Mouse (Mus musculus) spleen, postnatal 14 days (tissue): ENCODE measurements at regions not wholly inside any gene's neighbourhood (a gene's known extent, or its start where the extent isn't known, plus 50 kb on each side); places are given as distances from the start of the nearest gene placed in this dataset.
"Not testable (repeated sequence)": the region's sequence is repeated elsewhere in the genome, so short reads cannot be mapped to it uniquely, and the experiment has no call there.

ENCODE experiments used
- DNase-seq, 2 experiments: peaks; one replicate each; pipeline ENCODE4 v3.0.0; 2021 to 2022; ENCODE audit warnings: low spot score in 2 of 2

DNA sequence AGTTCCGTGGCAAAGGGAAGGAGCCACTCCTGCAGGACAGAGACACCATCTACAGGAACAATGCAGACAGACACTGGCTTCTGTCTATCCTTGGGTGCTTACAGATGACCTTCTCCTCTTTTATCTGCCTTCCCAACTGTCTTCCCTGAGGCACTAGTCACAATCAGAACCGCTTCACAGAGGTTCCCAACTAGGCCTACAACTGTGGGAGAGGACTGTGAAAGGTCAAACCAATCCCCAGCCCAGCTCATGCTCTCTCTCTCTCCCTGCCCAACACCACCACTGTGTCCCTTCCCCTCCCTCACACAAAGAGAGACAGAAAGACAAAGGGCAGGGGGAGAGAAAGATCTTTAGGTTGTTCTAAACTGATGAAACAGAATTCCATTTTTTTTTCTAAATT, 61.3 kb downstream of the Tmem17 start:
- no peak for DNase-seq

DNA sequence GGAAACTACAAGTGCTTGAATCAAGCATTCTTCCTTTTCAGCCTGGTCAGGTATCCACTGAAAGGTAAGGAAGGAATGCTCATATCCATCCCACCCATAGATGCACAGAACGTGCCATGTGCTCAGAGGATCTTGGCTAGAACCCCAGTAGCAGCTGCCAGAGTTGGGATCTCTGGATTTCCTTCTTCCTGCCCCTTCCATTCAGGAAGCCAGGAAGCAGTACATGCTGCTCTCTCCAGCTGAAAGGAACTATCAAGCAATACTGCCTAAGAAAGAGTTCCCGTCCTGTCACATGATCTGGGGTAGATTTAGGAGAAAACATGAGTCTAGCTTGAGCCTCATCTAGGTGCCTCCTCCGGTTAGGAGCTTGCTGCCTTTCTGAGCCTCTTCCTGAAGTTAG, 61.9 kb downstream of the Tmem17 start:
- DNase-seq: no peak

DNA sequence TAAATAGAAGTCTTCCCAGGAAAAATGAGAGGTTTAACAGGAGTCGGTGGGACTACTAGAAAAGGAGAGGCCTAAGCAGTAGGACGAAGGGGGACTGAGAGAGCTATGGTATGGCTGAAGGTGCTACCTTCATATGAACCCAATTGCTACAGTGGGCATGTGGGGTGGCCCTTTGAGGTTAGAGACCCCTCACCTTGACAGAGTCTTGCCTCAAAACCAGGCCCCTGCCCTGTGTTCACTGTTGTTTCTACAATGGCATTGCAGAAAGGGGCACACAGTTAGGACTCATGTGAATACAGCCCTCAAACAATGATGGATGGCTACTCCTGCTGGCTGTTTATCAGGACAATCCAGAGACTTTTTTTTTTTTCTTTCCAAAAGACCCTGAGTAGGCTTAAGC, 62.6 kb downstream of the Tmem17 start:
- no peak for DNase-seq

DNA sequence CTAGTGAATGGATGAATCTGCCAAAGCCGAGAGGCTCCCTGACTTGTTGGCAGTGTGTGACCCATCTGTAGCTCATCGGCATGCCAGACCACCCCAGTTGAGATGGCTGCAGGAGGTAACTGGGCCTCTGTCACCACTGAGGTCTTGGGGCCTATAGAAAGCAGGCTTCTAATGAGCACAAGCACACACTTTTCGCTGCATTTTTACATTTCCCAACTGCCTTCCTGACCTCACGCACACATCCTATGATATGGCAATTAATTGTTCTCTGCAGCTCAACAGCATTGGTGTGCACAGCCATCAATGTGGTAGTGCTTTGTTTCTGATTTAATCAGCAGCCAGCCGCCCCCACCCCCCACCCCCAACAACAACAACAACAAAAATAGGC, 72.2 kb downstream of the Tmem17 start:
- DNase-seq: no peak

DNA sequence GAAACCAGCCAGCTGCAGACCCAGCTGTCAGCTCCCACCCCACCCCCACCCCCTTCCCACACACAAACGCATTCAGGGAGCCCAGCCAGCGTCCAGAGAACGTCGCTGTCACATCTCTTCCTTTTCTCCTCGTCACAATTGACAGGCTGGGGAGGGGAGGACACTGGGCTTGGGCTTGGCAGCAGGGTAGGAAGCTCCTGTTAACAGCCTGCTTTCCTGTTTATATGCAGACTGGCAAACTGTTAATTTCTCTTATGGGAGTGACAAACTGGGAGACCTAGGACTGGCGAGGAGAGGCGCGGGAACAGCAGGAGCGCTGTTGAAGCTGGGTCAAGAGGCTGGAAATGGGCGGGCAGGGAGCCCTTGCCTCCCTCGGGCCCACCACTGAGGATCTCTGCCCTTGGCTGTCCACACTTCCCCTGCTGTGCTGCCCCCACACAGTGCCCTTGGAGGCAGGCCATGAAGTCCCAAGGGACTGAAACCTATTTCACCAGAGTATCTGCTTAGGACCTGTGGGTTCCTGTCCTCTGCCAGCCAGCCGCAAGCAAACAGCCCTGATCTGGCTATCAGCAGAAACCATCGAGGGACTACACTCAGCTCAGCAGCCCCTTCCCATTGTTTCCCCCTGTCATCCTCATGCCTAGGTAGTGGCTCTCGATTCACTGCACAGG, 72.7 kb downstream of the Tmem17 start:
- no peak for DNase-seq

DNA sequence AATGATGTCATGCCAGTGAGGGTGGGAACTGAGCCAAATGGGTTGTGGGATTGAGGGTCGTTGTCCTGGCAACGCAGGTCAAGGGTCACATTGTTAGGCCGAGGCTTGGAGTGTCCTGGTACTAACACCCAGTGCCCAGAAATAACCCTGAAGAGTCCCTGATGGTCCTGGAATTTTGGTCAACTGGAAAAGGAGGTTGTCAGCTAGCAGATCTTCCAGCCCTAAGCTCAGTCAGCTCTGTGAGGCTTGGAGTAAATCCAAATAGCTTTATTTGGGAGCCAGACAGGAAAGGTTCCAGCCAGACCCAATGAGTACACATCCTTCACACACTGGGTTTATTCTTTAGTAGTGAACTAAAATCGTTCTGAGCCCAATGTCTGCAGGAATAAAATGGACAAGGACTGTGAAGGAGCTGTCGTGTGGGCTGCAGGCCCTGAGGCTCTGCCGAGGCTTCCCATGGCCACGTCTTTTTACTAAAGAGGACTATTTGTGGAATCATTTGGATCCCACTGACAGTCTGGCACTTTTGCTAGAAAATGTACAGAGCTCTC, 75.9 kb downstream of the Tmem17 start:
- no peak for DNase-seq

DNA sequence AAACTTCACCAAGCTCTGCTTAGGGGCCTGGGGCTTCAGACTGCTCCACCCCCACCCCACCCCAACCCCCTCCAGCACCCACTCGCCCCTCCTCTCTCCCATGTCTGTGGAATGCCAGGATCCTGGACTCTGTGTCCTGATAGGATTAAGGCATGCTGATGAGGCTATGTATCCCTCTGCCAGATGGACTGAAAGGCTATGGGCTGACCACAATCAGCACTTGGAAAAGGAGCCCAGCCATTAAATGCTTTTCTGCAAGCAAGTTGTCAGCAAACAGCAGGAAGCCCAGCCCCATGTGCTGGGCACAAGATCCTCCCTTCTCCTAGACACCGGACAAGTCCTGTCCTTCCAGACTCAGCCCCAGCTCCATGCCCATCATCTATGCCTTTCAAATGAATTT, 76.7 kb downstream of the Tmem17 start:
- DNase-seq: no peak

DNA sequence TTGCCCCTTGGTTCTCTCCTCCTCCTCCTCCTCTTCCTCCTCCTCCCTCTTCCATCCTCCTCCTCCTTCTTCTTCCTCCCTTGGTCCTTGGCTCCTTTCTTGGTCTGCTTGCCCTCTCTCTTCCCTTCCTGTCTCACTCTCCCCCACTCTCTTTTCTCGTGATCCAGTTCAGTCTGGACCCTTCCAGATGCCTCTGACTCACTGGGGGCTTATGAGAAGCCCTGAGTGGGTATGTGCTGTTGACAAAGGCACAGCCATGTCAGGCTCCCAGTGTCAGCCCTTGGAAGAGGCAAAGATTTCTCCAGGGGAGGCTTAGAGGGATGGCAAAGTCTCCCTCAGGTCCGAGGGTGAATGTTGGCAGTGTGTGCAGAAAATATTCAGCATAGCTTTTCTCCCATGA, 78.0 kb downstream of the Tmem17 start:
- no peak for DNase-seq

DNA sequence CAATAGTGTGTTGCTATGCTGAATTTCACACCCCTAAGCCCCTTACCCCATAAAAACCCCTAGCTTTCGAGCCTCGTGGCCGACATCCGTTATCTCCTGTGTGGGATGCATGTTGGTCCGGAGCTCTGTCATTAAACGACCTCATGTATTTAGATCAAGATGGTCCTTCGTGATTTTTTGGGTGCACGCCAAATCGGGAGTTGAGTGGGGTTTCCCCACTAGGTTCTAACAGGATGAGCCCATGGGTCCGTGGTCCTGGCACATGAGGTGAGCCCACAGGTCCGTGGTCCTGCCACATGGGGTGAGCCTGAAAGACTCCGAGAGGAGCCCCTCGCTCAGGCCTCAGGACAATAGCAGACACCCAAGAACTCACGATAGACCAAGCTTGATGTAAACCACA, 79.2 kb downstream of the Tmem17 start:
- DNase-seq: not testable (repeated sequence)

DNA sequence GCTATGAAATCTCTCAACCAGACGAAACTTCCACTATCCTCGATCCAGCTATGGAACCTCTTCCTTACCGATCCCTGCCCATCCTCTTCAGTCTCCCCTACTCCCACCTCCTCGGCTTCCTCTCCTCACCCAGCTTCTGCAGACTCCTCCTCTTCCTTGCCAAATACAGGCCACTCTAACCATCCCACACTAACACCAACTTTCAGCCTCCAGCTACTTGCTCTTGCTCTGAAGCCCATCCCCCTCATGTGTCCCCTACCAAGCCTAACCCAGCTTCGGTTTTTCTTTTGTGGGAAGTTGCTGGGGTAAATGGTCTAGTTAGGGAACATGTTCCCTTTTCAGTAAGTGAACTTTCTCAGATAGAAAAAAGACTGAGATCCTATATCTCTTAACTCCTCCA, 80.8 kb downstream of the Tmem17 start:
- DNase-seq: no peak

DNA sequence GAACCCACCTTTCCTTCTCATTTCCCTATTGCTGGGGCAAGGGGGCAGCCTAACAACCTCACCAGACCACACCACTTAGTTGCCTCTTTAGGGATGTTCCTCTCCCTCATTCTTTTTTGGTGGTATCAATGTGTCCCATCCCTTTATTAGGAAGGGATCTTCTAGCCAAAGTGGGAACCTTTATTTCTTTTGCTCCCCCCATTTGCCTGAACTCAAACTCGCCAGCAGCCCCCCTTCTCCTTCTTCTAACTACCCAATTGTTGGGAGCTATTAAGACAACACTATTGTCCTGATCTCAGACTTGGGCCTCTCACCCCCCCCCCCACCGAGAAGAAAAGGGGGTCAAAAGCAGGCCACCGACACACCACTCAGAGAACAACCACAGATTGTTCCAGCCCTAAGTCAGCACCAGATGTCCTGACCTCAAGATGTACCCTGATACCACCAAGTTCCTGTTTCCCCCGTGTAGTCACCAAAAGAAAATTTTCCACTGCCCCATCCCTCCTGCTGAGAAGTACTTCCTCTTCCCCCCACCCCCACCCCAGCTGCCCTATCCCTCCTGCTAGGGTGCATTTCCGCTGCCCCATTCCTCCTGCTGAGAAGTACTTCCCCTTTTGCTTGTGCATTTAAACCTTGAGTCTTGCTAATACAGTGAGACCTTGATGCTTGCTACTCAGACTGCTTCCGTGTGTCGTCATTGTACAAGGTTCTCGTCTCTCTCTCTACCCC, 84.4 kb downstream of the Tmem17 start:
- no peak for DNase-seq

DNA sequence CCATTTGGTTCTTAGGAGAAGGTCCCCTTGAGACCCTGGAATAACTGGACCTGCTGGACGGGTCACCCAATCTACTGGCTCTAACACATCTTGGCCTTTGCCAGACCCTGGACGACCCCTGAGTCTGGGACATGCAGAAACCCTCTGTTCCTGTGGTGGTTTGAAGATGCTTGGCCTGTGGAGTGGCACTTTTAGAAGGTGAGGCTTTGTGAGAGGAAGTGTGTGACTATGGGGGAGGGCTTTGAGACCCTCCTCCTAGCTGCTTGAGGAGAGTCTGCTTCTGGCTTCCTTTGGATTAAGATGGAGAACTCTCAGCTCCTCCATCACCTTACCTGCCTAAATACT, 84.9 kb downstream of the Tmem17 start:
- DNase-seq: no peak

DNA sequence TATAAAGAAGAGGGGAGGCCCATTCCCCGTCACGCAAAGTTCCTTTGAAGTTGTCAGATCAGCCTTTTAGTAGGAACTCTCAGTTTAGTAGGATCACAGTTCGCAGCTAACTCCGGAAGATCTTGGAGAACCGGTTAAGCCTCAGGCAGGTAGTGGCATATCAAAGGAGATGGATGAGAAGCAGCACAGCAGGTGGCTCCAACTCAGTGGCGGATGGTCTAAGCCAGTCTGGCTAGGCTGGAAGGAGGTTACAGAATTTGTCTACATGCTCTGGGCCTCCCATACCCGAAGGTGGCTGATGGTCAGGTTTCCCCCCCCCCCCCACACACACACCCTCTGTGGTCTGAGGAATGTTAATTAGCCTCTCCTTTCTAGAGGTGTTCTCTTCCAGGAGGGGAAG, 88.5 kb downstream of the Tmem17 start:
- no peak for DNase-seq

DNA sequence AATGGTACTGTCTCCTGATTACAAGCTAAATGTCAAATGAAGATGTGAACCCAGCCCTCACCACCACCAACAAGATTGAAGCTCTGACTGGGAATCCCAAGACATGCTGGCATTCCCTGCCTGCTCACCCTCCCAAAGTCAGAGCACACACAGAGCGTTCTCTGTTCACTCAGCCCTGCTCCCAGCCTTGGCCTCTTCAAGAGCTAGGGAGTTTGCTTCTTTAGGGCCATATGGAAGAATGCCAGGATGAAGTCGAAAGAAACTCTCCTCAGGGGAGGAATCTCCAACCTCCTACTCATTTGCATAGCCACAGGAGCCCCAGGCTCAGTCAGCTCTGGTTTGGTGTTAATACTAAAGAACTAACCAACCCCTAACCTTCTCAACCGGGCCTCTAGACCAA, 90.1 kb downstream of the Tmem17 start:
- DNase-seq: no peak

DNA sequence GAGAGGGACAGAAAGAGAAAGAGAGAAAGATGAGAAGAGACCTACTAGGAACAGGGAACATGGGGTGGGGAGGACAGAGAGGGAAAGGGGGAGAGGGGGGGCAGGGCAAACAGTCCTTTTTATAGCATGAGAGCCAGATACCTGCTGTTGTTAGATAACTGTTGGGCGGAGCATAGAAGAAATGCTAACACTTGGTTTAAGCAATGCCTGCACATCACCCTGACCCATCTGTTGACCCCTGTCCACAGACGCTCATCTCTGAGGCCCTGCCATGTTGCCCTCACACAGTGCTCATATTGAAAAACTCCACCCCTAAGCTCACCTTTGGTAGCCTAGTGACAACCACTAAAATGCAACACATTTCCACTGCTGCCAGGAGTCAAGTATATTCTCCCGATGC, 90.7 kb downstream of the Tmem17 start:
- no peak for DNase-seq

DNA sequence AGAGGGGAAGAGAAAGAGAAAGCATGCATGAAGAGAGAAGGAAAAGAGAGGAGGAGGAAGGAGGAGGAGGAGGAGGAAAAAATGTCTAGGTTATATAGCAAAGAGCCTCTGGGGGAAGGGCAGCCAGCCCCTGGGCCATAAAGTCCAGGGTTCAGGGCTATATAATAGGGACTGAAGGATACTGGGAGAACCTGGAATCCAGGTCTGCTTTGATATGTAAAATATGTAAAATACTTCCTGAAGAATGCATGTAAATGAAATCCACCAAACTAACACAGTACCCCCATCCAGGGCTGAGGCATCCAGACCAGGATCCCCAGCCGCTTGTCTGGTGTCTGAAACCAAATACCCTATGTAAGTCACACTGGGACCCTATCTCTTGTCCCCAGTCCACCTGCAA, 91.5 kb downstream of the Tmem17 start:
- no peak for DNase-seq

DNA sequence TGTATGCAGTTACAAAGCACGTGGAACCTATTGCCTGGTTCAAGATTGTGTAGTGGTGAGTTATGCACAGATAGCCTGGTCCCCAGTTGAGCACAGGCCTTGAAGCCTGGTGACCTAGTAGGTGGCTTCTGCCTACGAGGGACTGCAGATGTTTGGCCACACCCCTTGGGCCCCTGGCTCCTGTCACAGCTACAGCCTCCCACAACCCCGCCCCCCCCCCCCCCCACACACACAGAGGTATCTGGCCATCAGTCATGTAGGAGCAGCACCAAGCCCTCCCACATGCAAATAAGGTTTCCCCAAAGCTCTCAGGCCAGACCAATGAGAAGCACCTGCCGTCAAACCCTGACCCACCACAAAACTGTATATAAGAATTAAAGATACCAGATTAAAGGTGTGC, 94.5 kb downstream of the Tmem17 start:
- DNase-seq: no peak

DNA sequence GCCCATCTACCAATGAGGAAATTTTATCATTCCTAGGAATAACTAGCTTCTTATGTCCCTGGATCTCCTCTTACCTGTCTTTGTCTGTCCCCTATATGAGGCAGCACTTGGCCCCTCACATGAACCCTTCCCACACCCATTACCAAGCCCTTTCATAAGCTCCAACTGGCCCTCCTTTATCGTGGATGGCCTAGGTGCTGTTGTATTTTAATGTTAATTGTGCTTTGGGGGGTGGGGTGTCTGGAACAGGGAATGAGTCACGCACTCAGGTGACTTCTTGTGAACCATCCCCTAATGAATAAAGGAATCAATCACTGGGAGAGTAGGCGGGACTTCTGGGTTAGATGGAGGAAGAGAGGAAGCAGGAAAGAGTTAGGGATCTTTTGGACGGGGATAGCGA, 95.8 kb downstream of the Tmem17 start:
- no peak for DNase-seq

DNA sequence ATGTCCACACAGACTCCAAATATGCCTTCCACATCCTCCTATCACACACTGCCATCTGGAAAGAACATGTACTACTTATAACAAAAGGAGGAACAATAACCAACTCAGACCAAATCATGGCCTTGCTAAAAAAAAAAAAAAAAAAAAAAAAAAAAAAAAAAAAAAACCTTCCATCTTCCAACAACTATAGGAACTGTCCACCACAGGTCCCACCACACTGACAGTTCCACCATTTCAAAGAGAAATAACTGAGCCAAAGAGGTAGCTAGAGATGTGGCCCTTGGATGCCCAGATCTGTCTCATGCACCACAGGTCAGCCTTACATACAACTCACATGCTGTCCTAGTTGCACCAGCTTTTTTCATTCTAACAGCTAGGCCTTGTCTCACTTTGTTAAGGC, 97.1 kb downstream of the Tmem17 start:
- no peak for DNase-seq

DNA sequence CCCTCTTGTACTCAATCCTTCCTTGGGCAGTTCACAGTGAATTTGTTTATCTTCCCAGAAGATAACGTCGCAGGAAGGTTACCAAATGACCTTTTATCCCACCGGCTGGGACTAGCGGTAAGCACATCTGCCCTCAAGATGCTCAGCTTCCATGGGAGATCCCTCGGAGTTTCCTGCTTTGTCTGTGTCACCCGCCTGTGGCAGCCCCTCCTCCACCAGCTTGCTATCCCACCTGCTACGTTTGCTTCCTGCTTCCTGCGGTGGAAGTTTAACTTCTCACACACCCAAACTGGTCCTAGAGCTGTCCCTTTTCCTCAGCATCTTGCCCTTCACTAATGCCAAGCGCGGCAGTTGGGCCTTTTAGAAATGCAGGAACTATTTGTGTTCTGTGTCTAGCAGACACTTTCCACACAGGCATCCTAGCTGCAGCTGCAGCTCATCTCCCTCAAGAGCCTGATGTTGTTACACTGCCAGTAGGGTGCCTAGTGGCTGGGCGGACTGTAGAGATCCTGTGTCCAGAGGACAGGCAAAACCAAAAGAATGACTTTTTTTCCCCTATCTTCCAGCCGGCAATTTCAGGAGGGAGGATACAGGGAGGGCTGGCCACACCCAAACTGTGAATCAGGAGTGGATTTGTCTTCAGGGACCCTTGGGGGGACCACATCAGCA, 98.7 kb downstream of the Tmem17 start:
- no peak for DNase-seq

DNA sequence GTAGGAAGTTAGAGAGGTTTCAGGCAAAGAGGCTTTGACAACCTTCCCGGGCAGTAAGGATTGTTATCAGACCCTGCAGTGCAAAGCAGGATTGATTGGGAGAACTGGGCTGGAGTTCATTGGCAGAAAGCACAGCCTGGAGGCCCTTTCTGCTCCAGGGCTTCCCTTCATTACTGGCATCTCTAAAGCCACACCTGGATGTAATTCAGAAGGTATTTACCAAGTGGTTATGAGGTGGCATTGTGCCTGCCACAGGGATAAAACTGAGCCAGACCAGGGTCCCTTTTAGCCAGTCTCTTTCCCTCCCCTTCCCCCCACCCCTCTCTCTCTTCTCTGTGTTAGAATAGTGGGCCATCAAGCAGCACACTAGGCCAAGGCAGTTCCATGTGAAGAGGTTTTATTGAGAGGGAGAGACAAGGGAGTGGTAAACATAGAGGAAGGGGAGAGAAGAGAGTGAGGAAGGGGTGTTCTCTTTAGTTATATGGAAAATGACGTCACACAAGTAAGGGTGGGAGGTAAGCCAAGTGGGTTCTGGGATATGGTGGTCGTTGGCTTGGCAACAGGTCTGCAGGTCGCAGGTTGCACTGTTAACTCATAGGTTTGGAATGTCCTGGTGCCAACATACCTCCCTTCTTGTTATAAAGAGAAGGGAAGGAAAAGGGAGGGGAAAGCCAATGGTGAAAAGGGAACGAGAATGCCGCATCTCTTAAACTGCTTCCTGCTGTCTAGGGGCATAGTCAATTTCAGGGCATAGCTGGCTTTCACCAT, 99.4 kb downstream of the Tmem17 start:
- no peak for DNase-seq

DNA sequence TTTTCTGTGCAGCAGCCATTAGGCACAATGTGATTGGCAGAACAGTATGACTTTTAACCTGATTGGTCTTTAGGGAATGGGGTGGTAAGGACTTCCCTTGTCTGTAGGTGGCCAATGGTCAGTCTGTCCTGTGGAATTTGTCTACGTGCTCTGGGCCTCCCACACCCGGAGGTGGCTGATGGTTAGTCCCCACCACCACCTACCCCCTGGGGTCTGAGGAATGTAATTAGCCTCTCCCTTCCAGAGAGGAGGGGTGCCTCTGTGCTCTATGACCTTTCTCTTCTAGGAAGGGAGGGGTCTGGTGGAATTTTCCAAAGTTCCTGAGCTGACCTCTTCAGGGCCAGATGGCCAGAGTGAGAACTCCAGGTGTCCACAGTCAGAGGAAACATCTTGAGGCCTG, 101.6 kb downstream of the Tmem17 start:
- DNase-seq: no peak
